Mouse (Mus musculus): ENCODE results near the gene Slc35b1.
A peak's percentile ranks its signal among the peaks of the same experiment; 100 is the strongest.

The Slc35b1 gene

DNA sequence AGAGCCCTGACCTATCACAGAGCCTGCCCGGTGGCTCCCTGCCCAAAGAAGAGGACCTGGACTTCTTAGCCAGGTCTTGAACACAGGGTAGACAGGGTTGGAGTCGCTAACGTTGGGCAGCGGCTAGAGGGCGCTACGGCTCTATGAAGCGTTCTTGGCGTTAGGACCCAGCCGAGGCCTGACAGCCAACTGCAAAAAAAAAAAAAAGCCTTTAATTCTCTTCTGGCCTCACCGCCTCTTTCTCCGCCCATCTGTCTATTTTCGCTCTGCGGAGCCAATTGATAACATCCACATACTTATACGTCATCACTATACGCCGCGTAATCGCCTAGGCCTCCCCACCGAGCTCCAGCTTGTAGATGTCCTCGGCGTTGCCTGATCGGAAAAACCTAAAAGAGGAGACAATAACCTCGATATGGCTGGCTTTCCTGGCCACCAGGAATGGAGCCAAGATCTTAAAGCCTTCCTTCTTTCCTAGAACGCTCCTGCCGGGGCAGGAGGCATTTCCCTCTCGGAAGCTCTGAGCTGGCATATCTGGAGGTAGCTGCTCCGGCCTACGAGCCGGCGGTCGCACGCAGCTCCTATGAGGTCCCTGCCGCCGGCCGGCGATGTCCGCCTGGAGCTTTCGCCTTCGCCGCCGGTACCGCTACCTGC, at the start of gene Slc35b1:
Slc35b1 (plus strand) TSS at position 374 of the 654 bp plus-strand sequence.
- DNase-seq (ENCODE audit: inconsistent age in 2 of 2, low spot score in 1 of 2): peak; percentile 95 to 99

DNA sequence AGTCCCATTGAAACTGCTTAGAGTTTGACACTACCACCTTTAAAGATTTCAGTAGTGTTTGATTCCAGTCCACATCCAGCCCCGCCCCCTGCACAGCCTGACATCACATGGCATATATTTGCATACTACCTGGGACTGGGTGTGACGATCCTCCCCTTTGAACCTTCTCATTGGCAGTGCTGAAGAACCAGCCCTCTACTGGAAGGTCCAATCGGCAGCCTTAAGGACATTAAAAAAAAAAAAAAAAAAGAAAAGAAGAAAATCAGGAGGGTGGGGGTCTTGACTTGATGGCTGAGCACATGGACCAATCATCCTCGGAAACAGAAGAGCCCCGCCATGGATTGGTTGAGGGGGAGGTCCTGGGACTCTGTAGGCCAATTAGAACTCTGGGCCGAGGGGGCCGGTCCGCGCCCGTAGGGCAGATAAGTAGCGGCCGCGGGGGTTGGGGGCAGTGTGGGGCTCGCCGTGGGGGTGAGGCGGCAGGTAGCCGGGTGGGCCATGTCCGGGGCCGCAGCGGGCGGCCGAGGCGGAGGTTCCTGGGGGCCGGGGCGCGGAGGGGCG, 47.8 kb upstream of the Slc35b1 start, which contains the start of gene Fam117a:
Fam117a (plus strand) TSS at position 451 of the 561 bp plus-strand sequence.
- peak; percentile 89 to 93 for DNase-seq (ENCODE audit: inconsistent age in 2 of 2, low spot score in 1 of 2)

- peak; percentile 66 to 86 for DNase-seq (ENCODE audit: inconsistent age in 2 of 2, low spot score in 1 of 2)
Measured at GRCm38 (mm10) chr11:95337129-95337813, 47.2 kb upstream of the Slc35b1 start.

DNA sequence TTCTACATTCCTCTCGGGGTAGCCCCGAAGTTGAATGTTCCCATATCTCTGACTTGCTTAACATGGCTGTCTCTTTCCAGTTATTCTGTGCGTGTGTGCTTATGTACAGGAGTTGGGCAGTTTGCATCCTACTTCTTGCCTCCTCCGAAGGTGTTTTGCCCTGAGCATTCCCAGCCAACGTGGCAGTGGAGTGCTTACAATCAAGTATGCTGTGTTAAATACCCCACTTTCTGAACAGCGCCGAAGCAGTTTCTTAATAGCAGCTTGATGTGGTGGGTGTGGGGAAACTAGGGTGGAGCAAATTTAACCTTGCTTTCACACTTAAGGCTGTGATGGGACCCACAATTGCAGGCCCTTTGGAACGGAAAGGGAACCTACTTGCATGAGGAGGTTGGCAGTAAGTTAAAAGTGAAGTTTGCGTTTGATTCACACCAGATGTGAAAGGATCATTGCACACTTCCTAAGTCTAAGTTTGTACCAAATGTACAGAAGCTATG, 46.6 kb upstream of the Slc35b1 start:
- no peak for DNase-seq (ENCODE audit: inconsistent age in 2 of 2, low spot score in 1 of 2)

DNA sequence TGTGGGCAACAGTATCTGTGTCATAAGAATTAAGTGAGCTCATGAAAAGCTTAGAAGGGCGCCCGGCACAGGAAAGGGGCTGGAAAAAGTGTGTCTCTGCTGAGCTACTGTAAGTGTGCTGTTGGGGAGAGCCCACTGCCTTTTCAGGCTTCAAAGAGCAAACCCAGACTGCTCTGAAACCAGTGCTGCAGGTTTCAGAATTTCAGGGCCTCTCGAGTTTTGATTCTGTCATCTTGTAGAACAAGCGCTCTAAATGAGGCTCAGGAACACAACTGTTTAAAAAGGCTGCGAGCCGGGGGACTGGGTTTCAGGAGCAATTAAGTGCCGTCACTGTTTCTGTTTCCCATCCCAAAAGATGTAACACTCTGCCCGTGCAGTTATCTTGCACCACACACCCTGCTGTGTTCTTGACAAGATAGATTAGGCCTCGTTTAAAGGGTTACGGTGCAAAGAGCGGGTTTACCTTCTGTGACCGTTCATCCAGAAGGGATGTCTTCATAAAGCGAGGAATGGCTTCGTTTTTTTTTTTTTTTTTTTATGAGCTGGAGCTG, 44.9 kb upstream of the Slc35b1 start:
- no peak for DNase-seq (ENCODE audit: inconsistent age in 2 of 2, low spot score in 1 of 2)

GRCm38 (mm10) chr11:95340259-95340658, 44.2 kb upstream of the Slc35b1 start:
- no peak for DNase-seq (ENCODE audit: inconsistent age in 2 of 2, low spot score in 1 of 2)

DNA sequence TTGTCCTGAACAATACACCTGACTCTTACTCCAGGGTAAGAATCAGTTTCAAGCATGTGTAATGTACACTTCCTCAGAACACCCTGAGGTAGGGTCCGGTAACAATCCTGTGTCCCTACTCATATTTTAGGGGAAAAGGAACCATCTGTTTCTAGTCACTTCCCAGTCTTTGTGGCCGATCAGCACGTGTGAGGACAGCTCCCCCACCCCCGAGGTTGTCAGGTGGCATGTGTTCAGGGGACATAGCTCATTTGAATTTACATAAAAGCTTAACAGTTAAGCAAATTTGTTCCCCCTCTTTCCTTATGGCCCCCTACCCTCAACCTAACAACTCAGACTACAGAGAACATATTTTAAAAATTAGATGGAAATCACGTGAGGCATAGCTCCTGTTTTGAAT, 43.8 kb upstream of the Slc35b1 start:
- DNase-seq (ENCODE audit: inconsistent age in 2 of 2, low spot score in 1 of 2): no peak

DNA sequence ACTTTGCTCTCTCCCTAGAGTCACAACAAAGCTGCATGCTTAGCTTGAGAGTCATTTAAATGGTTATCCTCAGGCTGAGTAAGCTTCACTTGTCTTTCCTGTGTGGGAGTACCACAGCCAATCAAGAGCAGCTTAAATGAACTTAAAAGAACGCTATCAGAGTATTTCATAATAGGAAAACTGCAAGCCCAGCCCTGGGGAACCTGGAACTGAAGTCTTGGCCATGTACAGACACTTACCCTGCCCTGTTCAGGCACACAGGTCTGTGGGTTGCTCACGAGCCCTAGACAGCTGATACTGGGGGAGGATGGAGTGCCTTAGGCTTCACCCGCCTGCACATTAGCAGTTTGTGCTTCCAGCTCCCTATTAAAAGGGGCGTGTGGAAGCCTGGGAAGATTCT, 41.3 kb upstream of the Slc35b1 start:
- DNase-seq (ENCODE audit: inconsistent age in 2 of 2, low spot score in 1 of 2): no peak

DNA sequence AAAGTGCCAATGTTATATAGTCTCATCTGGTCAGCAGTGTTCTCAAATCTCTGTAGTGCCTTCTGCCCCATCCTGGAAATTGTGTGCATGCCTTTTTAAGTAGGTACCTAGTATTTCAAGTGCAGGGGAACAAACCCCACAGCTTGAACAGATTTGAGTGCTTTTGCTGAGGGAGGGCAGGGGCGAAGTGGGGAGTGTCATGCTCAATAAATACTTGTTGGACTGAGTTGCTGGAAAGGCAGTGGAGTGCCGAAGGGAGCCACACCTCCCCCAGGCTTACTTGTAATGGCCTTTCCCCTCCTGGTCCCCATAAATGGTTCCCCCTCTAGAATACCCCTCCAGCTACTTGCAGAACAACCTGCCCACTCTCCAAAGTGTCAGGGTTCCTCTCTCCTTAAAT, 40.3 kb upstream of the Slc35b1 start:
- no peak for DNase-seq (ENCODE audit: inconsistent age in 2 of 2, low spot score in 1 of 2)

- peak; percentile 39 to 77 for DNase-seq (ENCODE audit: inconsistent age in 2 of 2, low spot score in 1 of 2)
Measured at GRCm38 (mm10) chr11:95350289-95350688, 34.2 kb upstream of the Slc35b1 start.

- DNase-seq (ENCODE audit: inconsistent age in 2 of 2, low spot score in 1 of 2): no peak
Measured at GRCm38 (mm10) chr11:95350960-95351359, 33.5 kb upstream of the Slc35b1 start.

DNA sequence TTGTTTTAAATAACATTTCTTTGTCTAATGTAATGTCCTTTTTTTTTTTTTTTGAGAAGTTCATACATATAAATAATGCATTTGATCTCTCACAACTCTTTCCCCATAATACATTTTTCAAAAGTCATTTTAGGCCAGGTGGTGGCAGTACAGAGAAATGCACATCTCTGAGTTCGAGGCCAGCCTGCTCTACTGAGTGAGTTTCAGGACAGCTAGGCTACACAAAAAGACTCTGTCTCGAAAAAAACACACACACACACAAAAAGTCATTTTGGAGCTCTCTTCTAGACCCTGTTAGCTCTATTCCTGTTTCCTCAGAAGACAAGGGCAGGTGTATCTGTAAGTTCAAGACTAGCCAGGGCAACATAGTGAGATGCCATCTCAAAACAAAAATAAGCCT, 31.8 kb upstream of the Slc35b1 start:
- no peak for DNase-seq (ENCODE audit: inconsistent age in 2 of 2, low spot score in 1 of 2)

- DNase-seq (ENCODE audit: inconsistent age in 2 of 2, low spot score in 1 of 2): no peak
Measured at GRCm38 (mm10) chr11:95353226-95353625, 31.3 kb upstream of the Slc35b1 start.

DNA sequence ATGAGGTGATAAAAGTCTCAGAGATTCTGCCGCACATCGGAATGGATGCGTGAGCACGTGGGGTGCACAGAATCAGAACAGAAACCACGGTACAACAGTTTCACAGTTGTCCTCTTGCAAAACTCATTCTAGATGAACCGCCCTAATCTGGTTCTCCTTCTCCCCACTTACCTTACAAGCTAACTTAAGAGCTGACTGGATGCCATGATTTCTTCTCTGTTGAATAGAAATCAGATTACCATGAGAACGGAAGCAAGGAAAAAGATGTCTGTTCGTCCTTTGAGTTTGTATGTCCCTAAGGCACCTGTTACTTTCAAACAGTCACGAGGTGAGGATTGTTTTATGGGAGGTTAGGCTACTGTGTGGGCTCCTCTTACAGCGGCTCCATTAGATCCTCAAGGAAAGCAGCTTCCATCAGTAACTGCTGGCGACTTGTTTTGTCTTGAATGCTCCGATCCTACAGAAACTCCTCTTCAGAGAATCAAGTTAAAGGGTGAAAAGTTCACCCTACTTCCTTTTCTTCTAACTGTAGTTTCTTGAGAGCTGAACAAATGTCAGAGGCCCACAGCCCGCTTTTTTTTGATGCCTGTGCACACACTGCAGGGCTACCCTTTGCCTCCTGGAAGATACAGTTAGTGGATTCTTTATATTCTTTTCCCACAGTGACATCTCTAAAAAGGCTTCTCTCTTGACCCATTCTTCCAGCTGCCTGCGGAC, 30.1 kb upstream of the Slc35b1 start:
- no peak for DNase-seq (ENCODE audit: inconsistent age in 2 of 2, low spot score in 1 of 2)

DNA sequence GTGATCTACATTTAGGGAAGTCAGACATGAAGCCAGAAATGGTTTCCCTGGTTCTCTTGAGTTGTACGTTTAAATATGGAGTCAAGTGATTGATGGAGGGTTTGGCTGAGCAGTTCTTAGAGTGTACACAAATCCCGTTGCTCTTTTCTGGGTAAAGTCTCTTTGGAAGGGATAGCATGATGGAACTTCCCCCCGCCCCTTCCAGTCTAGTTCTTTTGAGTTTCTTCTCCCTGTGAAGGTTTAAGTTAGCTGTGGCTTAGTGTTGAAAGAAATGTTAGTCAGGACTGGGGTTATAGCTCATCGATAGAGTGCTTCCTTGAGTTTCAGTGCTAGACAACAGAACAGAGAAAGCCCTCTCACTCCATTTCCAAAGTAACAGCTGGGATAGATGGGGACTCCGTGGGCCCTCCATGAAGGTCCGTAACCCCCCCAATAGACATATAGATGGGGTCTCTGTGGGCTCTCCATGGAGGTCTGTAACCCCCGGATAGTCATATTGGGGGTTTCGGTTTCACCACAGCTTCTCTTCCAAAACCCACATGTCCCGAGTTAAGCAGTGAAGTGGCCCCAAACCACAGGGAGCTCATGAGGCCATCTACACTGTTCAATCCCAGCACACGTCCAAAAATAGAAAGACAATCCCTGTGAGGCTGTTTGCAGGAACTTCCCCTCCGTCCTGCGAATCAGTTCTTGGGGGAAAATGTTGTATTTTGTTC, 29.4 kb upstream of the Slc35b1 start:
- DNase-seq (ENCODE audit: inconsistent age in 2 of 2, low spot score in 1 of 2): no peak

GRCm38 (mm10) chr11:95355661-95356011, 28.9 kb upstream of the Slc35b1 start:
- DNase-seq (ENCODE audit: inconsistent age in 2 of 2, low spot score in 1 of 2): no peak

- DNase-seq (ENCODE audit: inconsistent age in 2 of 2, low spot score in 1 of 2): no peak
Measured at GRCm38 (mm10) chr11:95356039-95356438, 28.5 kb upstream of the Slc35b1 start.

- DNase-seq (ENCODE audit: inconsistent age in 2 of 2, low spot score in 1 of 2): peak; percentile 48 to 72
Measured at GRCm38 (mm10) chr11:95356469-95357273, 27.8 kb upstream of the Slc35b1 start.

- DNase-seq (ENCODE audit: inconsistent age in 2 of 2, low spot score in 1 of 2): no peak
Measured at GRCm38 (mm10) chr11:95358263-95358662, 26.2 kb upstream of the Slc35b1 start.

GRCm38 (mm10) chr11:95364388-95364787, 20.1 kb upstream of the Slc35b1 start:
- no peak for DNase-seq (ENCODE audit: inconsistent age in 2 of 2, low spot score in 1 of 2)

Measured in adrenal gland, adult (tissue).